Mouse (Mus musculus) cerebellum, postnatal 14 days (tissue): ENCODE data around the gene Tmem144.
"Not testable (repeated sequence)": the region's sequence is repeated elsewhere in the genome, so short reads cannot be mapped to it uniquely, and the experiment has no call there.

Experiments
- DNase-seq, 2 experiments: peaks; one replicate each; pipeline ENCODE4 v3.0.0; 2021; ENCODE audit warnings: mixed read lengths in 2 of 2

Gene Tmem144

GRCm38 (mm10) chr3:79808530-79809179 lies 43.9 kb downstream of the Tmem144 start:
- no peak for DNase-seq

- DNase-seq = not testable (repeated sequence)
Measured at GRCm38 (mm10) chr3:79800761-79801160, 51.8 kb downstream of the Tmem144 start.

- DNase-seq = peak in 1 of 2 experiments; percentile 6
Measured at GRCm38 (mm10) chr3:79792307-79792706, 60.3 kb downstream of the Tmem144 start.

- no peak for DNase-seq
Measured at GRCm38 (mm10) chr3:79790324-79790723, 62.2 kb downstream of the Tmem144 start.

GRCm38 (mm10) chr3:79789554-79789953 lies 63.0 kb downstream of the Tmem144 start:
- no peak for DNase-seq

- no peak for DNase-seq
Measured at GRCm38 (mm10) chr3:79788959-79789358, 63.6 kb downstream of the Tmem144 start.

GRCm38 (mm10) chr3:79784362-79784736 lies 68.2 kb downstream of the Tmem144 start:
- no peak for DNase-seq

GRCm38 (mm10) chr3:79783630-79784361 lies 68.8 kb downstream of the Tmem144 start:
- no peak for DNase-seq

- DNase-seq = no peak
Measured at GRCm38 (mm10) chr3:79772701-79773100, 79.9 kb downstream of the Tmem144 start.
